Mouse (Mus musculus) testis, adult 2 months (tissue): ENCODE measurements around the gene Mrps34.

Experiments used
- CTCF ChIP-seq: fragments of 200-500 bp; IDR thresholded peaks from 2 replicates; pipeline ENCODE4 v1.5.1; 2012; ENCODE audit warnings: low read depth, mild to moderate bottlenecking, inconsistent platforms, low read length, moderate library complexity; ENCODE audit not compliant: control insufficient read depth, insufficient read depth, insufficient replicate concordance
- POLR2A ChIP-seq: fragments of 200-500 bp; IDR thresholded peaks from 2 replicates; pipeline ENCODE4 v1.6.1; 2012; ENCODE audit warnings: low read depth, mild to moderate bottlenecking, inconsistent platforms, low read length, moderate library complexity; ENCODE audit not compliant: control insufficient read depth

- no peak for TF ChIP-seq POLR2A
- no peak for TF ChIP-seq CTCF
Measured at GRCm38 (mm10) chr17:24874989-24875388, 19.9 kb upstream of the Mrps34 start.
